Mouse (Mus musculus): ENCODE results near the gene Olfr91.

DNA sequence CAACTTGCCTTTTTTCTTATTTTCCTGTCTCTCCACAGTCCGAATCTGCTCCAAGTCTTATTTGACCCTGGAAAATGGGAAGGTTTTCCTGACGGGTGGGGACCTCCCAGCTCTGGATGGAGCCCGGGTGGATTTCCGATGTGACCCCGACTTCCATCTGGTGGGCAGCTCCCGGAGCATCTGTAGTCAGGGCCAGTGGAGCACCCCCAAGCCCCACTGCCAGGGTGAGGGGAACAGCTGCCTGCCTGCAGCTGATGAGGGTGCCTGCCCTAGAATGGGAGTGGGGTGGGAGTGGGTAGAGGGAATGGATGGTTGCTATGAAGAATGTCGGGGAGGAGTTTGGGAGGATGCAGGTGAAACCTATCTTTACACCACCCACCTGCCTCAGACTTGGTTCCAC is 49.7 kb downstream of the Olfr91 start:
- TF ChIP-seq CTCF (IDR thresholded peaks at IDR 0.05; ENCODE audit: extremely low read depth, insufficient read depth, insufficient read length, insufficient replicate concordance) (no peak), POLR2A (IDR thresholded peaks at IDR 0.05; ENCODE audit: low read depth, low read length) (no peak)

Measured in spleen, adult 2 months (tissue).